In the genomic region with DNA sequence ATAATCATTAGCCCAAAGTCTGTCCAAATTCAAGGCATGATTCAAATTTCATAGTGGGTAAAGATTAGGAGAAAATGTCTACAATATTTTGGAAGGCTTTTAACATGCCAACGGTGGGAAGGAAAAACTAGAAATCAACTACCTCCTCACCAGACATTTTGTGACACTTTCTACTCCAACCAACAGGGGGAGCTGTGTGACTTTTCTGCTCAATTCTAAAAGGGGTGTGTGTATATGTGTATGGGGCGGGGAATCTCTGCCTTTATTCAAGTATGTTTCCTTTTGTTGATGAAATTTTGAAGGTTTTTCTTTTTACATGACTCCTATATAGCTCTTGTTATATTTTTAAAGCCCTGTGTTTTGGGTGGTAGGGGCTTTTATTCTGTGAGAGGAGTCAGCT, we compare ENCODE assay signal across 10 mouse cellular contexts.
DNase-seq lines count a peak whose midpoint lies in the region; TF ChIP-seq lines count a peak whose summit lies in the region.
"Had no signal": no experiment of that assay in that cellular context is flagged by ENCODE, and none has a peak within 500 bp of the region (broad histone marks: within the 10 kb centered on the region; RNA-seq: fewer than 3 reads in every experiment).

No protein-coding gene starts in this region.

- no peak overlapping the region for H3K27ac ChIP-seq in gastrocnemius, adult 2 months
- H3K27ac ChIP-seq: heart, embryonic 15.5 days; midbrain, embryonic 12.5 days had no signal

- H3K36me3 ChIP-seq in splenic B cell, adult 2 months (ENCODE audit: control insufficient read depth, insufficient read depth, low read length, poor library complexity, severe bottlenecking): no peaks in the 10 kb centered on the region
- H3K36me3 ChIP-seq: heart, embryonic 15.5 days; midbrain, embryonic 12.5 days had no signal

- H3K27me3 ChIP-seq in splenic B cell, adult 2 months (ENCODE audit: control insufficient read depth, insufficient read depth, low read length, poor library complexity, severe bottlenecking): no peaks in the 10 kb centered on the region; the same call in 1 of the 2 replicates
- H3K27me3 ChIP-seq: heart, embryonic 15.5 days; midbrain, embryonic 12.5 days had no signal

- peak; percentile 27 for DNase-seq in gastrocnemius, adult 2 months
- no peak for DNase-seq in gastrocnemius, adult 8-10 months (ENCODE audit: low spot score in 2 of 2)
- peak; percentile 27 to 56 for DNase-seq in right cerebral cortex, adult 2 months (ENCODE audit: low spot score in 2 of 2)
- DNase-seq in right cerebral cortex, postnatal 25 days: no peak
- DNase-seq in cerebellum, postnatal 10 days: peak; percentile 70 to 76
- peak; percentile 0 for DNase-seq in induced T-regulatory cell, adult 2 months (ENCODE audit: low read depth)
- DNase-seq in splenic B cell, adult 2 months (ENCODE audit: low read depth, low spot score): peak; percentile 63
- DNase-seq in ovary, adult 18-20 months (ENCODE audit: low spot score): no peak

- no peak overlapping the region for H3K4me3 ChIP-seq in gastrocnemius, adult 2 months
- H3K4me3 ChIP-seq: heart, embryonic 15.5 days; midbrain, embryonic 12.5 days had no signal

- peak; percentile 68 for TF ChIP-seq CTCF in gastrocnemius, adult 2 months (IDR thresholded peaks at IDR 0.05)

- intact Hi-C loops in gastrocnemius, adult 2 months (cut with DNase I): loop anchor here (2.0 to 10.0 kb wide), 4 partner anchors 233 to 753 kb away; a partner anchor contains a TSS

Comparison
In these comparisons a context has a peak if more than half of its experiments do, and no peak if none do; other contexts are left out.
1. DNase-seq: peak in gastrocnemius, adult 2 months (single experiment), right cerebral cortex, adult 2 months (2 of 2), cerebellum, postnatal 10 days (2 of 2), induced T-regulatory cell, adult 2 months (single experiment) and splenic B cell, adult 2 months (single experiment); none in gastrocnemius, adult 8-10 months (0 of 2), right cerebral cortex, postnatal 25 days (single experiment) and ovary, adult 18-20 months (single experiment).